Mouse (Mus musculus): ENCODE data around the gene Ocel1.
A peak's percentile ranks its signal among the peaks of the same experiment; 100 is the strongest.

The Ocel1 gene

DNA sequence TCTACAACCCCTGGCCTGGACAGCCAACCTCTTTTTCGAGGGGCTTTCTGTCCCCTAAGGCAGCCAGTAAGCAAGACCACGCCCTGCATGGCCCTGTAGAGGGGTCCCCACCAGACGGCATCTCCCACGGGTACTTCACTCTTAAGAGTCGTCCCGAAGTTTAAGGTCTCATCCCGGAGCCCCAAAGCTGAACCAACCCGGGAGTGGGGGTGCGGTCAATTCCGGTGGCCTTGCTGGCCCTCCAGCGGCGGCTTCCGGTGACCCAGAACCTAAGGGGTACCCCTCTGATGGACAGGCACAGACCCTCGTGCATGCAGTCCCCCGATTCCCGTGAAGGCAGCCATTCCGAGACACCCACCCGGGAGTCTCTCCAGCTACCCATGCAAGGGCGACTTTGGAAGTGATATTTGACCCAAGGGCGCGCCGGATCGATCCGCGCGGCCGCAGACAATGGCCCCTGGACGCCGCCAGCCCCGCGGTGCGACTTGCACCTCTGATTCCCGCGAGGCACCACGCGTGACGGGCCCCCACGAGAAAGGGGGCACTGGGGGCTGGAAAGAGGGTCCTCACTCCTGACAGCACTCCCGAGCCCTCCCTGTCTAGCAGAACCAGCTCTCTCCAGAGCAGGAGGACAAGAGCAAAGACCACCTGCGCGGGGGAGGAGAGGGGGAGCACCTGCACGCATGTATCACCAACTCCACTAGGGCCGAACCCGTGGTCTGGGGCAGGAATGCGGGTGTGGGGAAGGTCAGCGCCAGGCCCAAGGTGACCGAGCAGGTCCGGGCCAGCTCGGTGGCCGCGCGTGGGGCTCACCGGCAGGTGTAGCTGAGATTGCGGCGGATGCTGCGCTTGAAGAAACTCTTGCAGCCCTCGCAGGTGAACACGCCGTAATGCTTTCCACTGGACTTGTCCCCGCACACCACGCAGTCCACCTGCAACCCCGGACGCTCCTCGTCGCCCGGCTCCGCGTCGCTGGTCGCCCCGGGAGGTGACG is 9.4 kb downstream of the Ocel1 start:
- DNase-seq, result no peak

DNA sequence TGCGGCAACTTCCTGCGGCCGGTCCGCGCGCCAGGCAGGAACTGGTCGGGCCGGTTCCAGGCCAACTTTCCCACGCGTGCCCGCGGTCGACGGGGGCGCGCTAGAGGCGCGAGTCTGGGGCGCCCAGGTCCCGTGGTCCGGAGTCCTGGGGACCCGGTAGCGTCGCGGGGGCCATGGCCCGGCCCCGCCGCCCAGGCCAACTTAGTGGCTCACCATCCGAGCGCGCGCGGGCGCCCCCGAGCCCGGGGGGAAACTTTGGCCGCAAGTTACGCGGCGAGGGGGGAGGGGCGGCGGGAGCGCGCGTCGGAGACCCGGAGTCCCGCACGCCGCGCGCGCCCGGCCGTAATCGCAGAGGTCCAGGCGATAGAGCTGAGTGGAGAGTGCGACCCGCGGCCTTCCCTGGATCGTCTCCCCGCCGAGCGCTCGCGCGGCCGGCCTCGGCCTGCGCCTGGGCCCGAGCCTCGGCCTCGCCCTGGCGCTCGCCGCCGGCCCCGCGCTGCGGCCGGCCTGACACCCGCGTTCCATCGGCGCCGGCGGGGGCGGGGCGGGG is 10.4 kb downstream of the Ocel1 start, which contains the start of gene Nr2f6:
Gene Nr2f6, minus strand, starts transcription at position 540 of the 550 bp plus-strand sequence.
- DNase-seq, result peak; percentile 65

DNA sequence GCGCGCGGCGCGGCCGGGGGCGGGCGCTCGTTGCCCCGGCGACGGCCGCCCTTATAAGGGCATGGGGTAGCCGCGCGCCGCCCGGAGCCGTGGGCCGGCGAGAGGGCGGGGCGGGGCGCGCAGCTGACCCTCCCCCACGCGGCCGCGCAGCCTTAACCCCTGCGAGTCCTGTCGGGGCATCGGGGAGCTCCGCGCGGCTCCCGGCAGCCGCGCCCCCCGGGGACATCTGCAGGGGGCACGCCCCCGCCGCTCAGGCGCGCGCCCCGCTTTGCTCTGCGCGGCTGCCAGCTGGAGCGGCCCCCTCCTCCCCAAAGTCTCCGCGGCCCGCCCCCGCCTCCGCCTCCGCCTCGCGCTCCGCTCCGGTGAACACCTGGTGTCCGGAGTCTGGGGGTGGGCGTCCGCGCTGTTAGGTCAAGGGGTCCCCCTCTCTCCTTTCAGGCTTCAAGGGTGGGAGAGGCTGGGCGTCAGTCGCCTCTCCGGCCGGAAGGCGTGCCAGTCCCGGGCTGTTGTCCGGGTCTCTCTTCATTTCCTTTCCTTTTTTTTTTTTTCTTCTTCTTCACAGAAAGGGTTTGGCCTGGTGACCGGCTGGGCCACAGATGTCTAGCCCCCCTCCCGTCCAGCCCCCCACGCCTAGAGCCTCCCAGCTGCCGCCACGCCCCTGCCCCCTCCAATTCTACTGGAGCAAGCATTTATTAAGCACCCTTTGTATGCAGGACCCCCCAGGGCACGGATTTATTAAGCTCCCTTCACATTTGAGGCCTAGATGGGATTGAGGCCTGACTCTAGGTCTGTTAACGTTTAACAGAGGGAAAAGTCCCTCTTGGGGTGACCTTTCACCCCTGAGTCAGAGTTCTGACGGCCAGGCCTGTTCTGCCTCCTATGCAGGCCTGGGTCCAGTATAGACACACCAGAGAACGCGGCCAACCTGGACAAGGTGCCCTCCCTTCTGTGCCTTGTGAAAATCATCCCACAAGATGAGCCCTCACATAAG is 11.2 kb downstream of the Ocel1 start:
- DNase-seq, result peak; percentile 81

DNA sequence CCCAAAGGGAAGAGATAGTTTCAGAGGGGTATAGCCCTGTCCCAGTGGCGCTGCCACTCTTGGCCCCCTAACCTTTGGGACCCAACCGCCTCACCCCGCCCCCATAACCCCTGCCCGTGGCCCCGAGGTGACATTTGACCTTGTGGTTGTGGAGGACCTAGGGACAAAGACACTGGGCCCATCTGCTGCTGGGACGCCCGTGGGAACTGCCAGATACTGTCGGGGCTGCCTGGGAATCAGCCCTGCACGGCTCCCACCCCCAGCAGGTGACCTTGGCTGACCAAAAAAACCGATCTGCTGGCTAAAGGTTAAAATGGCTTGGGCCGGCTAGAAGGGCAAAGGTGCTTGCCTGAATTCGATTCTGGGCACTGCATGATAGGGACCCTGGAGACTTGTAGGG is 12.3 kb downstream of the Ocel1 start:
- DNase-seq, result no peak

DNA sequence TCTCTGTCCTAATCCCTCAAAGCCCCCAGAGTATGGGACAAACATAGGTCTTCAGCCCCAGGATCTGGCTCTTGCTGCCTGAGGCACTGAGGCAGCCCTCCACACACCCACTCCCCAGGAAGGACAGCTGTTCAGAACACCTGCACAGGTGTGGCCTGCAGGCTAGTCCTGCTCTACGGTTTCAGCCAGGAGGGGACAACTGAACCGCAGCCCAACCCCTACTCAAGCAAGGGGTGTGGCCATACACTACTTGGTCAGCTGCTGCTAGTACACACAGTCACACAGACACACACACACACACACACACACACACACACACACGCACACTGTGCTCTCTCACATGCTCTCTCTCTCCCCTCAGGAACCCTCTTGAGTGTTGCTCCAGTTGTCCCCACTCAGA is 12.8 kb downstream of the Ocel1 start:
- DNase-seq, result no peak

DNA sequence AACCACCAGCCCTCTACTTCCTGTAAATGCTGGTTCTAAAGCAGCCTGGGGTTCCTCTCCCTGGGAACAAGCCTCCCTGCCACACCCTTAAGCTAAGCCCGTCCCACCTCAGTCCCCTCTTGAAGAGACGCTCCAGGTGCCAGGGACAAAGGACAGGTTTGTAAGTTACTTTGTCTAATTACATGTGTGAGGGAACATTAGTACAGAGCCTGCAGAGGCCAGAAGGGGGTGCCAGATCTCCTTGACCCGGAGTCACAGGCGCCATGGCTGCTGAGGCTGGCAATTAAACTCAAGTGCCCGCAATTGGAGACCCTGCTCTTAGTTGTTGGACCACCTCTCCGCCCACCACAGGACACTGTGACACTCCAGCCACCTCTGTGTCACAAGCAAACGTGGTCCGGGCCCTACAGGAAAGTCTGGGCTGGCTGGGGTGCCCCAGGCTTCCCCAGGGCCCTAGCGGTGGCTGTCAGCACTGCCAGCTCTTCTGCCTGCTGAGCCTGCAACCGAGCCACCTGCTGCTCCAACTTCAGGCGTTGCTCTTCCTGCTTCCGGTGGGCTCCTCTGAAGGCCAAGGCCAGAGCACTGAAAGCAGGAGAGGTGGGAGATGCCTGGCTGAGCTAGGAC is 14.2 kb downstream of the Ocel1 start:
- no peak for DNase-seq

DNA sequence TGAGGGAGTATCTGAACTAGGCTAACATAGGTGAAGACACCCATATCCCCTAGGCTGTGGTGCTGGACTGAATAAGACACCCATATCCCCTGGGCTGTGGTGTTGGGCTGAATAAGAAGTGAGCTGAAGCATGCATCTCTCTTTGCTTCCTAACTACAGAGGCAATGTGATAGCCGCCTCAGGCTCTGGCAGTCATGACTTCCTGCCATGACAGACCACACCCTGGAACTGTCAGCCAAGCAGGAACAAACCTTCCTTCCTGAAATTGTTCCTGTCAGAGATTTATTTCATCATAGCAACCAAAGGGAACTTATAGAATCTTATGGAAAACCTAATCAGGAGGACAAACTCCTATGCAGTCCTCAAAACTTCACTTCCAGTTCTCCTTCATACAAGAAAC is 17.2 kb downstream of the Ocel1 start:
- no peak for DNase-seq

DNA sequence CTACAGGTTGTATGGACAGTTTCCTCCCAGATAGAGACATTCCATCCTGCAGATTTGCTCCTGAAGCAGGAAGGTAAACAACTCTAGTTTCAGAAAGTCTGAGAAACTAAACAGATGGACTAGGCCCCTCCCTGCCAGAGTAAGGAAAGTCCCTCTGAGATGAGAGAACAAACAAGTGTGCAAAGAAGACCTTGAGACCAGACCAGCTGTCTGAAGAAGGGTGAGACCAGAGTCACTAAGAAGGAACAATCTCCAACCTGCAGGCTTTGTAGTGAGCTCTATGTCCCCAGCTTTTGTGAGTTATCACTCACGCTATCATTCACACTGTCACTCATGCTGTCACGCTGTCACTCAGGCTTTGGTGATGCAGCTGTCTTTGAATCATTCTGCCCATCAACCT is 20.6 kb downstream of the Ocel1 start:
- no peak for DNase-seq

DNA sequence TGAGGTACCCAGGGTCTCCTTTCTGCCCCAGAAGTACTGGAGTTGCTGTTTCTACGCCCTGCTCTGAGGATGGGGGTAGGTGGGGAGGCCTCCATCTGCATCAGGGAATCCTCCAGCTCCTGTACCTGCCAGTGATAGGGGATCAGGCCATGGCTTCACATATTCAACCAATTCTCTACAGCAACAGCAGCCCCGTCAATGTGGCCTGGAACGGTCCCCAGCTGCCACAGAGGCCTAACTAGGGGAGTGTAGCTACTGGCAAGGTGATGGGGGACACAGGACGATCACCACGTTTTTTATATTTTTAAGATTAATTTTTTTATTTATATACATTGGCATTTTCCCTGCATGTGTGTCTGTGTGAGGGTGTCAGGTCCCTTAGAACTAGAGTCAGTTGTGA is 21.3 kb downstream of the Ocel1 start:
- peak; percentile 3 for DNase-seq

DNA sequence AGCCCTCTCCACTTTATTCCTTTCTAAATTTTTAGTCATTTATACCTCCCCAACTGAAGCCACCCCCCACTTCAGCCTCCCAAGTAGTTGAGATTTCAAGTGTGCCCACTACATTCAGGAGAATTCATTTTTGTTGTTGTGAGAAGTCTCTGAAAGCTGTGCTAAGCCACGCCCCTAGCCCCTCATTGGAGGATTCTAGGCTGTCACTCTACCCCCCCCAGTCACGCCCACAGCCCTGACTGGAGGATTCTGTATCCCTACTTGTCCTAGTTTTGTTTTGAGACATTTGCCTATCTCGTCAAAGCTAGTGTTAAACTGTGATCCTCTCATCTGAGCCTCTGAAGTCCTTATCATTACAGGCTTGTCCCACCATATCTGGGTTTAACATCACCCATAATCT is 21.8 kb downstream of the Ocel1 start:
- peak; percentile 13 for DNase-seq

DNA sequence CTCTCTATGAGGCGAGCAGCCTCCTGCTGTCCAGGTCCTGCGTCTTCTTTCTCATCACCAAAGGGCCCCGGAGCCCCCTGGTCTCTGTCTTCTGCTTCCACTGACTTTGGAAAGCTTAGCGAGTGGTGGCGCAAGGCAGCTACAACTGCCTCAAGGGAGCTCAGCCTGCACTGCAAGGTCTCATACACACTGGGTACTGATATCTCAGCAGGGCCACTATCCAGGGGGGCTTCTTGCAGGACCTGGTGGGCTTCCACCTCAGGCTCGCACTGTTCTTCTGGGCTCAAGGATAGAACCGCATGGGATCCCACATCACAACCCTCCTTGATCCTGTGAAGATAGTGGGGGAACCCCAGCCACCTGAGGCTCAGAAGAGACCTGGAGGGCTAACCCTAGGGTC is 23.4 kb downstream of the Ocel1 start:
- peak; percentile 19 for DNase-seq

DNA sequence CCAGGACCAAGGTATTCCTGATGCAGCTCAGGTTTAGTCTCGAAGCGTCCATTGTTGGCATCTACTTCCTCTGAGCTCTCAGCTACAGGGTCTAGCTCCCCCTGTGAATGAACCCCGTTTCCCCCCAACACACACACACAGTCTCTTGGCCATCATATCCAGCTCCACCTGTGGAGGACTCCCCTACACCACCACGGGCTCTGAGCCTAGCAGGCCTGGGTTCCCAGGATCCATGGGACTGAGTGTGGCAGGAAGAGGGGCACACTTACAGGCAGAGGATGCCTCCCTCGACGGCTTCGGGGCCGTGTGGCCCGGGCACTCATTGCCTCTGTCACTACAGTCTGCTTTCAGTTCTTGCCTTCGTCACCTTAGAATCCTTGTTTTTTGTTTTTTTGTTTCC is 24.0 kb downstream of the Ocel1 start:
- peak; percentile 27 for DNase-seq

DNA sequence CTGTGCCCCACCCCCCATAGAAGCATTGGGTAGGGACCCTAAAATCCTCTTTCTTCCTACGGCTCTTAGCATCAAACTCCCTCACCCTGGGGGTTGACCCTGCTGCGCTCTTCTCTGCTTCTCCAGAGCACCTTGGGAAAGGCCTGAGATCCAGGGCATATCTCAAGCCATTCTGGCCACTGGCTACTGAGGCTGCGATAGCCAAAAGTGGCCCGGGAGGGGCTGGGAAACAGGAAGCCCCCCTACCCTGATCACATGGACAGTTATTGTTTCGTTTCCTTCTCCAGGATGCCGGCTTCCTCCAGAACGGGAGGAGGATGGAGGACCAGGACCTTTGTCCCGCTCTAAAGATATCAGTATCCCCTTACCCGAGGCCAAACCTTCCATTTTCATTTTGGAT is 24.5 kb downstream of the Ocel1 start, which contains the start of gene Ushbp1:
Gene Ushbp1, minus strand, starts transcription at position 174 of the 400 bp plus-strand sequence.
- DNase-seq, result peak; percentile 30

DNA sequence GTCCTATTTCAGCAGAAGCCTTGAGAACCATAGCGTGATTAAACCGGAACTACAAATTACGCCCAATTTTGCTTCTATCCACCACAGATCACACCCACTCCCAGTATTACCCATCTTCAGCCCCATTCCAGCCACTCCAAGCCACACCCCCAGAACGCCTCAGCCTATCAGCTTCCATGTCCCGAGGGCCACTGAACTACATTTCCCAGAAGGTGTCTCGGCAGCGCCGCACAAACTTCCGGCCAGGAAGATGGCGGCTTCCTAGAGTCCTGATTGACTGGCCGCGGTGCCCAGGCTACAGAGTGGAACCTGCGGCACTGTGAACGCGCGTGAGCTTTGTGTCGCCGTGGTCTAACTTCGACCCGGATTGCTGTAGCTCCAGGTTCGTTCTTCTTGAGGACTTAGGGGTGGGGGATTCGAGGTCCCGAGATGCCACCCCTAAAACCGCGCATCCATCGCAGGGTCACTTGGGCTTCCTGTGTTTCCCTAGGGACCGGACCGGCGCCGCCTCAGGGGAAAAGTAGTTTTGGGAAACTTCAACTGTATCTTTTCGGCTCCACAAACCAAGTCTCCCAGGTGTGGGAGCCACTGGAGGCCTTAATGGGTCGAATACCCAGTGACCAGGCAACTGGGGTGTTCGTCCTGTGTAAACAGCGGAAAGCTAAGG is 25.7 kb downstream of the Ocel1 start, which contains the start of gene Babam1:
Gene Babam1, plus strand, starts transcription at position 223 of the 667 bp plus-strand sequence.
- peak; percentile 93 for DNase-seq

DNA sequence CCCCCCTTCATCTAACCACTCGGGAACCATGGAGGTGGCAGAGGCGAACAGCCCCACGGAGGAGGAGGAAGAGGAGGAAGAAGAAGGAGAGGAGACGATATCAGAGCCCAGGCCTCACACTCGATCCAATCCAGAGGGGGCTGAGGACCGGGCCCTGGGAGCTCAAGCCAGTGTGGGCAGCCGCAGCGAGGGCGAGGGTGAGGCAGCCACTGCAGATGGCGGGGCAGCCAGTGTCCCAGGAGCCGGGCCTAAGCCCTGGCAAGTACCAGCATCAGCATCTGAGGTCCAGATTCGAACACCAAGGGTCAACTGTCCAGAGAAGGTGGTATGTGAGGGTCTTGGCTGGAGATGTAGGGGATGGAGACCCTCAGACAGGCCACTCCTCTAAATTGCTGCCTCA is 26.6 kb downstream of the Ocel1 start:
- peak; percentile 36 for DNase-seq

DNA sequence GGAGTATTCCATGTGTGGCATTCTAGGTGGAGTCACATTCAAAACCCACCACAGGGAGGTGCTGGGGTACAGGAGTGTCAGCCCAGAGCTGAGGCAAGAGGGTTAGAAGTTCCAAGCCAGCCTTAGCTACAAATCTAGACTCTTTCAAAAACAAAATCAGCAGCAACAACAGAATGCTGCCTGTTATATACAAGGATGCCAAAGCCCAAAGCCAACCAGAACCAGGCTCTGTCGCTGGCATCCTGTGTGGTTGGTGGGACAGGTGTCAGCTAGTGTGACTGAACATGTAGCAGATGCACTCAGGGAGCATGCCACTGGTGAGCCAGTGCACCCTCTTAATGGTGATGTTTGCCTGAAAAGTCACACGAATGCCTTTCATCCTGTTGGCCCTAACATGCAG is 29.7 kb downstream of the Ocel1 start:
- no peak for DNase-seq

DNA sequence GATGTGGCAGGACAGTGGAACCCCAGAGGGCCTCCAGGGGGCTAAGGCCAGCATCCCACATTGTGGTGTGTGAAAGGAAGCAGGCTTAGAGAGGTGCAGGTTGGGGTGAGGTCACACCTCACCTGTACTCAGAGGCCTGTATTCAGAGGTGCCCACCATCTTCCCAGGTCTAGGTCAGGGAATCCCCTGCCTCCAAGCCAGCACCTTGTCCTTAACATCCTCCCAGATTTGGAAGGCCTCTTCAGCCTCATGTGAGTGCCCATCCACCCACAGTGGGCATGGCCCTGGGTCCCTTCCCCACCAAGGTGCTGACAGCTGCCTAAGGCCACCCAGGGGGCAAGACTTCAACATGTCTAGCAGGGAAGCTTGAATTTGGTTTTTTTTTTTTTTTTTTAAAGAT is 30.4 kb downstream of the Ocel1 start:
- no peak for DNase-seq

DNA sequence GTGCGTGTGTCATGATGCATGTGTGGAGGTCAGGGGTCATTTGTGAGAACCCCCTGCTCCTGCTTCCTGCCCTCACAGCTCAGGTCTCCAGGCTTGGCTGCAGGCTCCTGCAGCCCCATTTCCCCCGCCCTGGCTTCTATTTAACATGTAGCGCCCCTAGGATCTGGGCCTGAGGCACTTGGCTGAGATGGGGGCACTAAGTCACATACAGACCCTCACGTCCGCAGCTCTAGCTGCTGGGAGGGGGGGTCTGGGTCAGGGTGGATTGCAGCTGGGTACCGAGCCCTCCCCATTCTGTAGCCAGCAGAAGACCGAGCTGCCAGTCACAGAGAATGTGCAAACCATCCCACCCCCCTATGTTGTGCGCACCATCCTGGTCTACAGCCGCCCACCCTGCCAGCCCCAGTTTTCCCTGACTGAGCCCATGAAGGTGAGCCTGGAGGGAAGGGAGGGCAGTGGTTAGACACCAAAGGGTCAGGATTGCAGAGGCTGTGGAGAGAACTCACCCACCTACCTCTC is 31.4 kb downstream of the Ocel1 start:
- no peak for DNase-seq

DNA sequence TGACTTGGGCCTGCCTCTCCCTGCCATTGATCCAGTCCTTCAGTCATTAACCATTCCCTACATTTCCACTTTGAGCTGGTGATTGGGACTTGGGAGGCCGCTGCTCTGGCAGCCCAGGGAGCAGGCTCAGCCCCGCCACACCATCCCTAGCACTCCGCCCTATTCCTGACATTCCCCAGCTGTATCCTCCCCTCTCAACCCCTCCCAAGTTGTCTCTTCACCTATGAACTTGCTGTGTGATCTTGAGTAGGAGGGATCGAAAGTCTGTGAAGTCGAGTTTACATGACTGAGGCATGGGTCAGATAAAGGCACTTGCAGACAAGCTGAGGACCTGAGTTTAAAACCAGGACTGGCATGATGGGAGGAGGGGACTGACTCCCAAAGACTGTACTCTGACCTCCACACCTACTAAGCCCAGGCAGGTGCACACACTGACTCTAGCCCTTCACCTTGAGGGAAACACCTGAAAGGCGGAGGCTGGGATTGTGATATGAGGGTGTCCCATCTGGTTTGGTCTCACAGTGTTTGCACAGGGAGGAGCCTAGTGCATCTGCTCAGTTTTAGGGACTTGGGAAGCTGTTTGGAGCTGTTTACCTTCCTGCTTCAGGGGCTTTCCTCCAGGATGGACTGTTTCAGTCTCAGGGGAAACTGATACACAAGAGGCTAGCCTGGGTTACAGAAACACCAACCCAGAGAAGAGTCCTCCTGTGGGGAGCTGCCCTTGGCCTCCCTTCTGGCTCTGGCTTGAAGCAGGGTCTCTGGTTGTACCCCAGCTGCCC is 32.2 kb downstream of the Ocel1 start:
- DNase-seq, result no peak

DNA sequence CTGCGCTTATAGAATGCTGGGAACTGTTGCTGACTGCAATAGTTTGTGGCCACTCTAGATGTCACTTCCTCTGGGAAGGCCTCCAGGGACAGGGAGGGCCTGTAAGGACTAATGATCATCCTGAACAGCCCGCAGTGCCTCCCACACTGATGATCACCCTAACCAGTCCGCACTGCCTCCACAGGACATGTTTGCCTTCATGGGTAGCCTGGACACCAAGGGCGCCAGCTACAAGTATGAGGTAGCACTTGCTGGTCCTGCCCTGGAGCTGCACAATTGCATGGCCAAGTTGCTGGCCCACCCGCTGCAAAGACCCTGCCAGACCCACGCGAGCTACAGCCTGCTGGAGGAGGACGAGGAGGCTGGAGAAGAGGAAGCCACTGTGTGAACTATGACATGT is 32.9 kb downstream of the Ocel1 start:
- no peak for DNase-seq

DNA sequence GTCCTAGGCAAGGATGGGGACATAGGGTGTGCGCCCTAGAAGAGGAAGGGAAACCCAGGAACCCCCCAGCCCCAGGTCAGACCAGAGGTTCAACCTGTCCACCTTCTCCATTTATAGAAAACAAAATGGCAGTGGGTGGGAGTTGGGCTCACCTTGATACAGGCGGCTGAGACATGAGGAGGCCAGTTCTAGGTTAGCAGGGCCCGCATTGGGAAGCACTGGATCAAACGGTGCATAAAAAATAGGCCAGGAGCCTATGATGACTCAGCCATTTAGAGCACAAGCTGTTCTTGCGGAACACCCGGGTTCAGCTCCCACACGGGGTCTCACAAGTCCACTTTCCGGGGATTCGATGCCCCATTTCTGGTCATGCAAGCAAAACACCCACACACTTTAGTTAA is 33.9 kb downstream of the Ocel1 start:
- DNase-seq, result no peak
